Comparison of ENCODE assay signal across 12 mouse cellular contexts in genomic region chr5:26165036-26165790, GRCm38 (mm10). TPM values are rescaled to one million over a fixed set of nuclear protein-coding genes. Genes with fewer than 3 reads are reported as not detected.
DNase-seq lines count a peak whose midpoint lies in the region; ATAC-seq lines count a peak whose summit lies in the region.
"Had no signal": no experiment of that assay in that cellular context is flagged by ENCODE, and none has a peak within 500 bp of the region (broad histone marks: within the 10 kb centered on the region; RNA-seq: fewer than 3 reads in every experiment).

No protein-coding gene starts in this region.

- H3K9me3 ChIP-seq in heart, embryonic 16.5 days (replicated peaks; ENCODE audit: control insufficient read depth, low read length) = peaks cover 3% of the 10 kb centered on the region; the same call in 1 of the 2 replicates
- H3K9me3 ChIP-seq in forebrain, embryonic 13.5 days (replicated peaks) = no peaks in the 10 kb centered on the region
- H3K9me3 ChIP-seq: limb, embryonic 10.5 days had no signal

- 0 out of 2 replicates have a peak, but pooled peaks have one; percentile 45 for ATAC-seq in heart, embryonic 16.5 days (replicated peaks; ENCODE audit: extremely low read depth, insufficient read depth, low FRiP score)
- no peak for ATAC-seq in forebrain, embryonic 13.5 days
- ATAC-seq: activated CD4-positive, CD25-positive, alpha-beta regulatory T cell, adult 4 months had no signal

- H3K27ac ChIP-seq in heart, embryonic 16.5 days (ENCODE audit: low read length) = no peak overlapping the region
- H3K27ac ChIP-seq in forebrain, embryonic 13.5 days = no peak overlapping the region
- H3K27ac ChIP-seq: kidney, postnatal 0 days; limb, embryonic 10.5 days had no signal

- no peaks in the 10 kb centered on the region for H3K27me3 ChIP-seq in heart, embryonic 16.5 days (ENCODE audit: control insufficient read depth, insufficient read depth, low read length)
- H3K27me3 ChIP-seq in forebrain, embryonic 13.5 days = no peaks in the 10 kb centered on the region

- H3K4me2 ChIP-seq in heart, embryonic 16.5 days (ENCODE audit: low read depth, low read length) = no peak overlapping the region
- no peak overlapping the region for H3K4me2 ChIP-seq in forebrain, embryonic 13.5 days

- no peaks in the 10 kb centered on the region for H3K4me1 ChIP-seq in heart, embryonic 16.5 days (ENCODE audit: control insufficient read depth, insufficient read depth, low read length)
- H3K4me1 ChIP-seq in forebrain, embryonic 13.5 days = no peaks in the 10 kb centered on the region
- H3K4me1 ChIP-seq: limb, embryonic 10.5 days had no signal

- H3K36me3 ChIP-seq in heart, embryonic 16.5 days (ENCODE audit: control insufficient read depth, insufficient read depth) = no peaks in the 10 kb centered on the region
- H3K36me3 ChIP-seq in forebrain, embryonic 13.5 days (ENCODE audit: poor library complexity, severe bottlenecking) = no peaks in the 10 kb centered on the region
- H3K36me3 ChIP-seq: limb, embryonic 10.5 days had no signal

- WGBS in heart, embryonic 16.5 days = 56% methylated on average over 8 of the region's 8 CpGs
- 81% methylated on average over 8 of the region's 8 CpGs for WGBS in forebrain, embryonic 13.5 days

- peak; percentile 85 for DNase-seq in ovary, adult 18-20 months (ENCODE audit: low spot score)
- no peak for DNase-seq in ovary, postnatal 10 days (ENCODE audit: low spot score)
- peak; percentile 33 for DNase-seq in brain, adult 2 months (ENCODE audit: low read depth, low spot score)
- DNase-seq in testis, postnatal 14 days (ENCODE audit: low spot score) = peak; percentile 62
- DNase-seq in lung, postnatal 4 days = no peak
- DNase-seq: midbrain, embryonic 14.5 days had no signal

- no peak overlapping the region for H3K9ac ChIP-seq in heart, embryonic 16.5 days (ENCODE audit: low read length)
- no peak overlapping the region for H3K9ac ChIP-seq in forebrain, embryonic 13.5 days

- no peak overlapping the region for H3K4me3 ChIP-seq in heart, embryonic 16.5 days (ENCODE audit: low read length)
- H3K4me3 ChIP-seq in forebrain, embryonic 13.5 days = no peak overlapping the region
- H3K4me3 ChIP-seq: limb, embryonic 10.5 days had no signal

RNA-seq across cellular contexts. Expression of gene Gm10220, which starts 44.0 kb away (rescaled TPM):
- not detected in 2 replicates for polyA plus RNA-seq in heart, embryonic 16.5 days (2015; fragmentation: Nextera tagmentation; extraction: Ambion mirVana)
- 0.08 TPM in 1 of 2 replicates, not detected in the other for polyA plus RNA-seq in forebrain, embryonic 13.5 days (2015; fragmentation: Nextera tagmentation; extraction: Ambion mirVana)
- polyA plus RNA-seq: activated CD4-positive, CD25-positive, alpha-beta regulatory T cell, adult 4 months; cerebellum, adult 2 months; kidney, postnatal 0 days; limb, embryonic 10.5 days; midbrain, embryonic 14.5 days had no signal

Comparison
In these comparisons a context has a peak if more than half of its experiments do, and no peak if none do; other contexts are left out.
1. DNase-seq: peak in ovary, adult 18-20 months (single experiment), brain, adult 2 months (single experiment) and testis, postnatal 14 days (single experiment); none in ovary, postnatal 10 days (single experiment) and lung, postnatal 4 days (0 of 2).